Mouse (Mus musculus) forebrain, embryonic 11.5 days (tissue): ENCODE measurements around the gene Plcb1. TPM values are rescaled to one million over a fixed set of nuclear protein-coding genes. Genes with fewer than 3 reads are reported as not detected.

Experiments used
- ATAC-seq: fragments of 200-750 bp; cut with Nextera tagmentation; replicated peaks from 2 replicates; pipeline ENCODE4 v1.8.0; 2017; ENCODE audit warnings: moderate TSS enrichment; ENCODE audit not compliant: low FRiP score
- DNase-seq: peaks from one replicate; pipeline ENCODE4 v3.0.0-alpha.2; 2017; ENCODE audit warnings: low spot score
- H3K27ac ChIP-seq: fragments of 300-500 bp; sonication (generic); 2 replicates; pipeline ENCODE4 v1.5.1; 2014; ENCODE audit warnings: low read depth, low read length
- H3K27me3 ChIP-seq: fragments of 300-500 bp; sonication (generic); 2 replicates; pipeline ENCODE4 v1.6.1; 2014; ENCODE audit warnings: mild to moderate bottlenecking, low read length, mixed read lengths; ENCODE audit not compliant: control insufficient read depth, insufficient read depth
- H3K36me3 ChIP-seq: fragments of 300-500 bp; sonication (generic); 2 replicates; pipeline ENCODE4 v1.6.1; 2014; ENCODE audit warnings: mild to moderate bottlenecking, low read length, moderate library complexity, mixed read lengths; ENCODE audit not compliant: control insufficient read depth, insufficient read depth
- H3K4me1 ChIP-seq: fragments of 300-500 bp; sonication (generic); replicated peaks from 2 replicates; pipeline ENCODE4 v1.6.1; 2014; ENCODE audit warnings: low read length, mixed read lengths; ENCODE audit not compliant: control insufficient read depth, insufficient read depth
- H3K4me2 ChIP-seq: fragments of 300-500 bp; sonication (generic); 2 replicates; pipeline ENCODE4 v1.6.1; 2014; ENCODE audit warnings: low read depth, mild to moderate bottlenecking, low read length, moderate library complexity, mixed read lengths; ENCODE audit not compliant: severe bottlenecking
- H3K4me3 ChIP-seq: fragments of 300-500 bp; sonication (generic); 2 replicates; pipeline ENCODE4 v1.5.1; 2014; ENCODE audit warnings: low read depth, low read length
- H3K9ac ChIP-seq: fragments of 300-500 bp; sonication (generic); 2 replicates; pipeline ENCODE4 v1.6.1; 2014; ENCODE audit warnings: low read length
- H3K9me3 ChIP-seq: fragments of 300-500 bp; sonication (generic); 2 replicates; pipeline ENCODE4 v1.6.1; 2016; ENCODE audit warnings: low read length, mixed read lengths; ENCODE audit not compliant: control insufficient read depth
- WGBS: fragments of 180-500 bp; shearing (Covaris S2); extraction: QIAGEN DNeasy Blood & Tissue Kit; methylation state at CpG from one replicate; pipeline ENCODE4 v1.1.7; 2014; 5-methylcytosine and 5-hydroxymethylcytosine counted together
- polyA plus RNA-seq: library from polyadenylated mRNA; unstranded; fragments of >200 nt; fragmentation: Nextera tagmentation; extraction: Ambion mirVana; gene quantifications from 2 replicates; pipeline ENCODE4 v1.2.1, GENCODE M21; 2014

Gene Plcb1
- polyA plus RNA-seq, 1 experiment from 2014 or later, result 12.8 TPM

DNA sequence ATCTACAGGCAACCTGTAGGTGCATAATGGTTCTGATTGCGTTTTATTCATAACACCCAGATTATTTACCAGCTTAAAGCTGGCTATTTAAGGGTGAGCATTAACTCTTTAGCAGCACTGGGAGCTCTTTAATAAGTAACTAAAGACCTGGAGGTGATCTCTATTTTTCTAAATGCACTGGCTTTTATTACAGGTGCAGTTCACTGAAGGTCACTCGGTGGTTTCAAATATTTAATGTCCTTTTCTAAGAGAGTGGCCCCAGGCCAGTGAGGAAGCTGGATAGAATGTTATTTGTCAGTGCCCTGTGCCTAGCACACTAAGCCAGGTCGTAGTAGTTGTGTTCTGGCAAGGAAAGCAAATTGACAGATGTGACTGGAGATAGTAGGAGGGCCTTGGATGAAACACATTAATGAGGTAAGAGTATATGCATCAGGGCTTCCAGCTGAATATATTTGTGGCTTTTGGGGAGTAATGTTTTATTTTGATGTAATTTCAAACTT is 59.4 kb downstream of the Plcb1 start:
- Histone ChIP-seq H3K9me3 (no peaks in the 10 kb centered on the region), H3K4me2 (no peak overlapping the region), H3K9ac (no peak overlapping the region), H3K27me3 (no peaks in the 10 kb centered on the region), H3K4me1 (no peaks in the 10 kb centered on the region), H3K27ac (no peak overlapping the region), H3K4me3 (no peak overlapping the region), H3K36me3 (no peaks in the 10 kb centered on the region)
- no peak for ATAC-seq
- WGBS, result 78% methylated on average over 3 of the region's 3 CpGs
- no peak for DNase-seq

DNA sequence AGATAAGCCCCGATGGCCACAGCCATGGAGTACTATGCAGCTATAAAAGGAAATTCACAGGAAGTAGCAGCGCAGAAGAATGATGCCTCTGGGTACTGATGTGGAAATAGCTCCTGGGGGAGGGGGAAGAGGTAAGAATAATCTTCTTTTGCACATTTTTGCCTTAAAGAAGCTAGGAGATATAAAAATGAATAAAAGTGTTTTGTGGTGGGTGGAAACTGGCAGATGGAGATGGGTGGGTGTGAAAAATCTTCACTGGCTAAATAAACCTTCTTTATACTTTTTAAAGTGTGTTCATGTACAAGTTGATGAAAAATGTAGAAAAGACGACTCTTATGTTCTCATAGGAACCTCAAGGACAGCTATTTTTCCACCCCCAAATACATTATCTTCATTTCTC is 60.7 kb downstream of the Plcb1 start:
- ATAC-seq, result no peak
- no peak overlapping the region for H3K4me3 ChIP-seq
- 84% methylated on average over 3 of the region's 3 CpGs for WGBS
- no peaks in the 10 kb centered on the region for H3K4me1 ChIP-seq
- H3K9me3 ChIP-seq, result no peaks in the 10 kb centered on the region
- no peak overlapping the region for H3K4me2 ChIP-seq
- no peak overlapping the region for H3K9ac ChIP-seq
- H3K36me3 ChIP-seq, result no peaks in the 10 kb centered on the region
- no peak for DNase-seq
- no peaks in the 10 kb centered on the region for H3K27me3 ChIP-seq
- no peak overlapping the region for H3K27ac ChIP-seq

DNA sequence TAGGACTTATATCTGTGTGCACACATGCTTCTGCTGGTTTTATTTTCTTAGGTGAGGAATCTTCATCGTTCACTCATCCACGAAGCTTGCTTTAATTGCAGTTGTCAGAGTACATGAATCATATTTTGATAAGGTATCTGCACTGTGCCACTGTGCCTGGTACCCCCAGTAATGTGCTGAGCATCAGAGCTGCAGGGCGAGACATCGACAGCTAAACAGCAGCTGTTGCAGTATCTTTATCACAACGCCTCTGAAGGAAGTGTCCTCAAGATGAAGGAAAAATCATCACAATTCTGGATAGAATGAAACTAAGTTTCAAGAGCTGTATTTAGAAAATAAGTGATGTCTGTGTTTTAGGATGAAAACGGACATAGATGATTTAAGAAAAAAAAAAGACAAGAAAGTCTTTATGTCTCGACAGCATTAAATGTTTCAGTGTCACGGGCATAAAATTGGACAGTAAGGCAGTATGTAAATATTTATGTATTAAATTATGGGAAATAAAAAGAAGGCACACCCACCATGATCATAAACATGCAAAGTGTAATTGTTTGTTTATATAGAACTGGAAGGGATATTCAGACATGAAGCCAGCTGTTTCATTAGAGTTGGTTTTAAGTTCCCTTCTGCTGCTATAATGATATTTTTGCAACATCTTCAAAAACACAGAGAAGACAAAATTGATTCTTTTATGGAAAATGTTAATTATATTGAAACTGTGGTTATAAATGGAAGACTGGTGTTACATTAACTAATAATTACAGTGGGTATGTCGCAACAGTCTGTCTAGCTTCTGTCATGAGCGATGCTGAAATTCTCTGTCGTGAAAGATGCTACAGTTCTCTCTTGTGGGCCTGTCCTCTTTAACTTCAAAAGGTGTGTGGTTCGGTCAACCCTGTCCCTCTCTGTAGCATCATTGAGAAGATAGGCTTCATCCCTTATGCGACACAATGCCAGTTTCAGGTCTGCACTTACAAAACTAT is 65.6 kb downstream of the Plcb1 start:
- H3K36me3 ChIP-seq, result no peaks in the 10 kb centered on the region

DNA sequence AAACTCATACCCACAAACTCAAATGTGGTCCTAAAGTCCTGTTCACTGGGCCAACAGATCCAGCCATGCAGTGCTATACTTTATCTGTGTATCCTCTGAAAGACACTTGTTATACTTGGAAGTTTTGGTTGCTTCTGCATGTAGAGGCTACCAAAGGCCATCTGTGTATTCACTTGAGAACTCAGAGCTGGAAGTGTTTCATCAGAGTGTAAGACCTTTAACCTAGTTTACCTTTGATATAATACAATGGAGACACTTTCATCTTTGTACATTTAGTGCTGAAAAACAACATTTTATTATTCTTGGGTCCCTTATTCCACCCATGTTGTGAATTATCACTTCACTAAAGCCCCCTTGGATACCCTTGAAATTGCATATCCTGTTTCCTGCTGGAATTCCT is 70.4 kb downstream of the Plcb1 start:
- Histone ChIP-seq H3K27ac (no peak overlapping the region), H3K9me3 (no peaks in the 10 kb centered on the region), H3K27me3 (no peaks in the 10 kb centered on the region), H3K4me1 (no peaks in the 10 kb centered on the region), H3K4me2 (no peak overlapping the region), H3K36me3 (no peaks in the 10 kb centered on the region), H3K9ac (no peak overlapping the region), H3K4me3 (no peak overlapping the region)
- DNase-seq (no peak), ATAC-seq (no peak)

More for the DNA sequence above, 65.6 kb downstream of the Plcb1 start:
- Histone ChIP-seq H3K4me2 (no peak overlapping the region), H3K4me3 (no peak overlapping the region), H3K27me3 (no peaks in the 10 kb centered on the region), H3K9me3 (no peaks in the 10 kb centered on the region), H3K4me1 (no peaks in the 10 kb centered on the region), H3K27ac (no peak overlapping the region), H3K9ac (no peak overlapping the region)
- WGBS, result 92% methylated on average over 13 of the region's 13 CpGs
- ATAC-seq (no peak), DNase-seq (no peak)

DNA sequence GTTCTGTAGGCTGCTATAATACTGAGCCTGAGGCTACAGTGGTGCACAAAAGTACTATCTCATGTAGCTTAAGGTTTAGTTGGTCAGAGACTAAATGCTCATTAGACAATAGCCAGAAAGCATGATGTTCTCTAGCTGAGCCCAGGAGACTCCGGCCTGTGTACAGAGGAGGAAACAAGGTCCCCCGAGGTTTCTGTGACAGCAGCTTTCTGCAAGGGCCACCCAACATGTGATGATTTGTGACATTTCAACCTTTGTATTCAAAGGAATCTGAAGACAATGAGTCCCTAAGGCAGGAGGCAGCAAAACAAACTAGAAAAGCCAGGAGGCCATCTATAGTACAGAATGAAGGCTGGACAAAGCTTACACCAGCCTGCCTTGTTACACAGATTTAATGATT is 70.8 kb downstream of the Plcb1 start:
- Histone ChIP-seq H3K9me3 (no peaks in the 10 kb centered on the region), H3K27ac (no peak overlapping the region), H3K27me3 (no peaks in the 10 kb centered on the region), H3K4me2 (no peak overlapping the region), H3K36me3 (no peaks in the 10 kb centered on the region), H3K4me1 (no peaks in the 10 kb centered on the region), H3K9ac (no peak overlapping the region), H3K4me3 (no peak overlapping the region)
- DNase-seq (no peak), ATAC-seq (no peak; the same call in 1 of the 2 replicates)
- 30% methylated on average over 2 of the region's 2 CpGs for WGBS

DNA sequence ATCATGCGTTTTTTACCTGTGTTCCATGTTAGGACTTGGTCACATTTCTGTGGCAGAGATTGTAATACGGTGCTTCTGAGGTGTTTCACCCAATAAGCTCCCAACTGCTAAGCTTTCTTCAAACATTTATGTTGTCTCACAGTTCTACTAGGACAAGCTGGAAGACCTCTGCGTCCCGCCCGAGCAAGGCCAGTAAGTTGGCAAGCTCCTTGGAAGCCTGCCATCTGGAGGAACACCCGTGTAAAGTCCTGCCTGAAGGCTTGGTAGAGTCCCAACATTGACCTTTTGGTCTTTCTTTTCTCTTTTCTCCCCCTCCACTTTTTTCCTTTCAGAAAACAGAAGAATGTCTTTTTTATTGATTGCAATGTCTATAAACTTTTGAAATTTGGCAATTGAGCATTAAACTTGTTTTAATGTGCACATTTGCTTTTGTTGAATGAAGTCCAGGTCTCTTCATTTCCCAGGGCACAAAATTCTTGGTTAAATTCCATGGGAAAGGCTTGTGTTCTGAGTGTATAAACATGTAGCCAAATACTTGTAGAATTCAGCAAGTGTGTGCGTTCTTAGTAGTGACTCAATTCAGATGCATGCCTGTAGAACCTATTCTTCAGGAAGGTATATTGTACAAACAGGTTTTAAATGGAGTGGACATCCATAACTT is 79.2 kb downstream of the Plcb1 start:
- 94% methylated on average over 7 of the region's 7 CpGs for WGBS
- Histone ChIP-seq H3K4me2 (no peak overlapping the region), H3K4me3 (no peak overlapping the region), H3K9me3 (no peaks in the 10 kb centered on the region), H3K36me3 (no peaks in the 10 kb centered on the region), H3K27ac (no peak overlapping the region), H3K27me3 (no peaks in the 10 kb centered on the region), H3K9ac (no peak overlapping the region), H3K4me1 (no peaks in the 10 kb centered on the region)
- ATAC-seq, result no peak
- peak; percentile 49 for DNase-seq

DNA sequence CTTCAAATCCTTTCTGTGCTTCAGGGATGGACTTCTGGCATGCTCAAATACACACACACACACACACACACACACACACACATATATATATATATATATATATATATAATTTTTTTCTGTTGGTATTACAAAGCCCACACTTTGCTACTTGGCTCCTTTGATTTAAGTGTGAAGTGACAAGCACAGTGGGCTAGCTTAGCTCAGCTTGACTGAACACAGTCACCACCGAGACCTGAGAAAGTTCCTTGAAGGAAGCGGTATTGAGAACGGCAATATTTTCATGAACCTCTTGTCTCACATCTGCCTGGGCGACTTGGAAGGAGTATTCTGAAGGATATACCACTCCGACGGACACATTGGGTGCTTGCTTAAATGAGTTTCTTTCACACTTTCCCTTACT is 81.5 kb downstream of the Plcb1 start:
- H3K9me3 ChIP-seq, result no peaks in the 10 kb centered on the region
- H3K4me1 ChIP-seq, result no peaks in the 10 kb centered on the region
- H3K4me3 ChIP-seq, result no peak overlapping the region
- no peaks in the 10 kb centered on the region for H3K27me3 ChIP-seq
- no peak overlapping the region for H3K9ac ChIP-seq
- H3K4me2 ChIP-seq, result no peak overlapping the region
- H3K27ac ChIP-seq, result no peak overlapping the region
- ATAC-seq (no peak), DNase-seq (no peak)
- 90% methylated on average over 6 of the region's 6 CpGs for WGBS
- H3K36me3 ChIP-seq, result no peaks in the 10 kb centered on the region

DNA sequence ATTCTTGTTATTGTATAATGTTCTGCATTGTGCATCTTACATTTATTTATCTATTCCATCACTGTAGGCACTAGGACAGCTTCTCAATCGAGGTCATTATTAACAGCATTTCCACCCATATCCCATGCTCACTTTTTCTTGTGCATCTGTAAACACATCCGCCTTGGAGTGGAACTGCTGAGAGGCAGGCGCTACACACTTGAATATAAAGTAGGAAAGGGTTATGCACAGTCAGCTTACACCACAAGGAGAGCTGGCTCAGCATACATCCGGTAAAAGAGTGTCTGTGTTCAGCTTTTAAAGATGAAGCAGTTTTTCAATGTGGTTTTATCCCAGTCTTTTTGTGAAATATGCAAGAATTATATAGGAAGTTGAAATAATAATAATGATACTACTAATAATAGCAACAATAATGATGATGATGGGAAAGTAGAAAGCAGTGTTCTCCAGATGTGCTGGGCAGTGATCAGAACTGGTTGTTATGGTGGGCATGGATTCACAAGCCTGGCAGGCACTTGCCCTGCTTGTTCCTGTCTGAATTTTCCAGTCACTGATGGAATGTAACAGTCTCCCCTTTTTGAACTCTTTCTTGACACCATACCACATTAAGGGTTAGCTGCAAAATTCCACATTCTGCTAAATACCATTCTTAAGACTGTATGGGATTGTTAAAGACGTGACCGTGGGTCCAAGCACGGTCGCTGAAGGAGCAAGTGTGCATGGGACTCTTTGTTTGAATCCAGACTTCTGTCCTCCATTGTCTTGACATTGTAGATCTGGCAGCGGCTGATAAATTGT is 86.0 kb downstream of the Plcb1 start:
- no peak overlapping the region for H3K4me2 ChIP-seq
- no peak overlapping the region for H3K4me3 ChIP-seq
- no peaks in the 10 kb centered on the region for H3K36me3 ChIP-seq
- DNase-seq, result no peak
- H3K9ac ChIP-seq, result no peak overlapping the region
- no peaks in the 10 kb centered on the region for H3K9me3 ChIP-seq
- no peaks in the 10 kb centered on the region for H3K27me3 ChIP-seq
- H3K4me1 ChIP-seq, result no peaks in the 10 kb centered on the region
- WGBS, result 79% methylated on average over 9 of the region's 9 CpGs
- H3K27ac ChIP-seq, result no peak overlapping the region
- no peak for ATAC-seq
